Mouse (Mus musculus): Measurements from ENCODE around the gene Tra2b. TPM values are rescaled to one million over a fixed set of nuclear protein-coding genes. Genes with fewer than 3 reads are reported as not detected.

Gene Tra2b
- polyA plus RNA-seq (2017; shearing (Covaris generic)): 322 TPM

DNA sequence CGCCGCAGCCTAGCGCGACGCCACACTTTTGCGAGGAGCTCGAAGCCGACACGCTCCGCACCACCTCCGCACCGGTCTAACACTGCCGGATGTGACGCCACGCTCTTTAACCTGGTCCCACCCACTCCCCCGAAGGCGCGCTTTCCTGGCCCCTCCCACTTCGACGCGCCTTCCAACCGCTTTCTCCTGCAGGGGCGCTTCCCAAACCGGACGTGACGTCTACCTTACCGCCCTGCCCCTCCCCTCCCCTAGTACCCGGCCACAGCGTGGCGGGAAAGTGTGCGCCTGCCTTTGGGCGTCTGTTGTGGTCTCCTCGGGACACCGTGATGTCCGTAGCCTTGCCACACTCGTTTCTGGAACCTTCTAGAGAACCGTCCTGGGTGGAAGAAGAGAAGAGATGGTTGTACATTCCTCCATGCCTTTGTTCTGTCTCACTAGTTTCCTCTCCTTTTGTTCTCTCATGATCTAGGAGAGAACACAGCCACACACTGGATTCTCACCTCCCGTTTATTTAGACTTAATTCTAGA is at the start of gene Tra2b:
Gene Tra2b (minus strand): TSS at position 157 of the 528 bp plus-strand sequence.

Other genes with a start within 250 kb of the Tra2b start
- 0.85 TPM for gene Igf2bp2, start 102.7 kb downstream of the Tra2b start, polyA plus RNA-seq (2017; shearing (Covaris generic))
- 1.6 TPM for gene Etv5, start 173.7 kb upstream of the Tra2b start, polyA plus RNA-seq (2017; shearing (Covaris generic))